Mouse (Mus musculus): Measurements from ENCODE around the gene Cd27. TPM values are rescaled to one million over a fixed set of nuclear protein-coding genes. Genes with fewer than 3 reads are reported as not detected.
A peak's percentile ranks its signal among the peaks of the same experiment; 100 is the strongest.

Cd27 gene
- polyA plus RNA-seq, 1 experiment from 2014 or later: 2.4 TPM

- no peaks in the 10 kb centered on the region for H3K27me3 ChIP-seq (replicated peaks; ENCODE audit: insufficient read depth, low read length)
- no peak for DNase-seq (ENCODE audit: low spot score)
- peaks cover 6% of the 10 kb centered on the region; the same call in 1 of the 2 replicates for H3K4me1 ChIP-seq (ENCODE audit: insufficient read depth, low read depth, low read length)
- H3K36me3 ChIP-seq (ENCODE audit: insufficient read depth, low read length): no peaks in the 10 kb centered on the region
- no peak overlapping the region for H3K9ac ChIP-seq (replicated peaks; ENCODE audit: low read depth)
- TF ChIP-seq CTCF (IDR thresholded peaks at IDR 0.05): no peak
- TF ChIP-seq EP300 (IDR thresholded peaks at IDR 0.05): no peak
- H3K4me2 ChIP-seq (replicated peaks; ENCODE audit: low read depth, low read length): no peak overlapping the region
- H3K9me3 ChIP-seq (ENCODE audit: low read length): no peaks in the 10 kb centered on the region
- H3K4me3 ChIP-seq (ENCODE audit: low read depth, low read length): no peak overlapping the region
- no peak overlapping the region for H3K27ac ChIP-seq (ENCODE audit: low read length)
- no peak for ATAC-seq
- WGBS: 40% methylated on average over 6 of the region's 7 CpGs
Observed at GRCm38 (mm10) chr6:125193390-125193789, 43.4 kb downstream of the Cd27 start.

- no peaks in the 10 kb centered on the region for H3K9me3 ChIP-seq (ENCODE audit: low read length)
- H3K4me2 ChIP-seq (replicated peaks; ENCODE audit: low read depth, low read length): peak overlapping the region; percentile 74
- ATAC-seq (no peak), DNase-seq (ENCODE audit: low spot score) (no peak)
- H3K9ac ChIP-seq (replicated peaks; ENCODE audit: low read depth): peak overlapping the region; percentile 64
- 23% methylated on average over 5 of the region's 5 CpGs for WGBS
- H3K27ac ChIP-seq (ENCODE audit: low read length): peak overlapping the region; percentile 98
- H3K27me3 ChIP-seq (replicated peaks; ENCODE audit: insufficient read depth, low read length): no peaks in the 10 kb centered on the region
- peaks cover 6% of the 10 kb centered on the region; the same call in 1 of the 2 replicates for H3K4me1 ChIP-seq (ENCODE audit: insufficient read depth, low read depth, low read length)
- H3K36me3 ChIP-seq (ENCODE audit: insufficient read depth, low read length): no peaks in the 10 kb centered on the region
- no peak for TF ChIP-seq EP300 (IDR thresholded peaks at IDR 0.05)
- TF ChIP-seq CTCF (IDR thresholded peaks at IDR 0.05): no peak
- H3K4me3 ChIP-seq (ENCODE audit: low read depth, low read length): peak overlapping the region; percentile 84
Observed at GRCm38 (mm10) chr6:125192841-125193240, 44.0 kb downstream of the Cd27 start.

- Histone ChIP-seq H3K27ac (ENCODE audit: low read length) (peak overlapping the region; percentile 98), H3K4me3 (ENCODE audit: low read depth, low read length) (peak overlapping the region; percentile 84), H3K27me3 (replicated peaks; ENCODE audit: insufficient read depth, low read length) (no peaks in the 10 kb centered on the region), H3K4me1 (ENCODE audit: insufficient read depth, low read depth, low read length) (peaks cover 6% of the 10 kb centered on the region; the same call in 1 of the 2 replicates), H3K9ac (replicated peaks; ENCODE audit: low read depth) (peak overlapping the region; percentile 64), H3K36me3 (ENCODE audit: insufficient read depth, low read length) (no peaks in the 10 kb centered on the region), H3K4me2 (replicated peaks; ENCODE audit: low read depth, low read length) (peak overlapping the region; percentile 74), H3K9me3 (ENCODE audit: low read length) (no peaks in the 10 kb centered on the region)
- DNase-seq (ENCODE audit: low spot score) (peak; percentile 97), ATAC-seq (peak; percentile 95)
- under 1% methylated on average over 34 of the region's 34 CpGs for WGBS
- TF ChIP-seq EP300 (IDR thresholded peaks at IDR 0.05) (no peak), CTCF (IDR thresholded peaks at IDR 0.05) (no peak)
Observed at GRCm38 (mm10) chr6:125192016-125192714, 44.6 kb downstream of the Cd27 start.

- Histone ChIP-seq H3K4me2 (replicated peaks; ENCODE audit: low read depth, low read length) (peak within 1 kb of the TSS; percentile 74), H3K9me3 (ENCODE audit: low read length) (no peaks in the 10 kb centered on the region), H3K9ac (replicated peaks; ENCODE audit: low read depth) (peak within 1 kb of the TSS; percentile 64), H3K4me3 (ENCODE audit: low read depth, low read length) (peak within 1 kb of the TSS; percentile 84), H3K27ac (ENCODE audit: low read length) (peak within 1 kb of the TSS; percentile 98), H3K4me1 (ENCODE audit: insufficient read depth, low read depth, low read length) (peaks cover 6% of the 10 kb centered on the region; the same call in 1 of the 2 replicates), H3K36me3 (ENCODE audit: insufficient read depth, low read length) (no peaks in the 10 kb centered on the region), H3K27me3 (replicated peaks; ENCODE audit: insufficient read depth, low read length) (no peaks in the 10 kb centered on the region)
- no peak; the same call in 1 of the 2 replicates for TF ChIP-seq CTCF (IDR thresholded peaks at IDR 0.05)
- no peak for TF ChIP-seq EP300 (IDR thresholded peaks at IDR 0.05)
- ATAC-seq: peak; percentile 97
- peak; percentile 98 for DNase-seq (ENCODE audit: low spot score)
- WGBS: 2% methylated on average over 54 of the region's 54 CpGs
Observed at GRCm38 (mm10) chr6:125191332-125192015, 45.3 kb downstream of the Cd27 start, which contains the start of the genes Ncapd2 and Mrpl51. Gene Ncapd2 (minus strand): TSS chr6:125191701. Gene Mrpl51 (plus strand): TSS chr6:125191801.

- TF ChIP-seq EP300 (IDR thresholded peaks at IDR 0.05) (no peak), CTCF (IDR thresholded peaks at IDR 0.05) (no peak)
- H3K4me2 ChIP-seq (replicated peaks; ENCODE audit: low read depth, low read length): peak overlapping the region; percentile 74
- no peak for ATAC-seq
- no peaks in the 10 kb centered on the region for H3K27me3 ChIP-seq (replicated peaks; ENCODE audit: insufficient read depth, low read length)
- peaks cover 6% of the 10 kb centered on the region; the same call in 1 of the 2 replicates for H3K4me1 ChIP-seq (ENCODE audit: insufficient read depth, low read depth, low read length)
- no peak for DNase-seq (ENCODE audit: low spot score)
- H3K9ac ChIP-seq (replicated peaks; ENCODE audit: low read depth): no peak overlapping the region
- no peaks in the 10 kb centered on the region for H3K36me3 ChIP-seq (ENCODE audit: insufficient read depth, low read length)
- peak overlapping the region; percentile 84; the same call in 1 of the 2 replicates for H3K4me3 ChIP-seq (ENCODE audit: low read depth, low read length)
- no peak overlapping the region for H3K27ac ChIP-seq (ENCODE audit: low read length)
- H3K9me3 ChIP-seq (ENCODE audit: low read length): no peaks in the 10 kb centered on the region
Observed at GRCm38 (mm10) chr6:125190816-125191215, 46.0 kb downstream of the Cd27 start.

GRCm38 (mm10) chr6:125186203-125186602 is 50.6 kb downstream of the Cd27 start:
- Histone ChIP-seq H3K27me3 (replicated peaks; ENCODE audit: insufficient read depth, low read length) (no peaks in the 10 kb centered on the region), H3K4me1 (ENCODE audit: insufficient read depth, low read depth, low read length) (no peaks in the 10 kb centered on the region), H3K36me3 (ENCODE audit: insufficient read depth, low read length) (no peaks in the 10 kb centered on the region), H3K4me3 (ENCODE audit: low read depth, low read length) (no peak overlapping the region), H3K9me3 (ENCODE audit: low read length) (no peaks in the 10 kb centered on the region), H3K9ac (replicated peaks; ENCODE audit: low read depth) (no peak overlapping the region), H3K4me2 (replicated peaks; ENCODE audit: low read depth, low read length) (no peak overlapping the region), H3K27ac (ENCODE audit: low read length) (no peak overlapping the region)
- DNase-seq (ENCODE audit: low spot score) (no peak), ATAC-seq (no peak)
- TF ChIP-seq EP300 (IDR thresholded peaks at IDR 0.05) (no peak), CTCF (IDR thresholded peaks at IDR 0.05) (no peak)
- 94% methylated on average over 10 of the region's 10 CpGs for WGBS

Small RNAs within 50 kb of the gene (microRNA-seq; reads per million reads assigned to microRNA genes)
- gene Mir3098 (not detected), gene Mir8113 (not detected)

Other genes with a start within 250 kb of the Cd27 start
- gene Pianp, start 240.3 kb downstream of the Cd27 start, polyA plus RNA-seq (2015; fragmentation: Nextera tagmentation; extraction: Ambion mirVana): 0.29 and 0.35 TPM in 2 replicates
- gene Zfp384, start 227.9 kb downstream of the Cd27 start, polyA plus RNA-seq (2015; fragmentation: Nextera tagmentation; extraction: Ambion mirVana): 8.6 and 9.9 TPM in 2 replicates
- 100 and 104 TPM in 2 replicates for gene Ing4, start 197.2 kb downstream of the Cd27 start, polyA plus RNA-seq (2015; fragmentation: Nextera tagmentation; extraction: Ambion mirVana)
- gene Acrbp, start 187.3 kb downstream of the Cd27 start, polyA plus RNA-seq (2015; fragmentation: Nextera tagmentation; extraction: Ambion mirVana): 4.1 and 4.4 TPM in 2 replicates
- gene Lpar5, start 169.1 kb downstream of the Cd27 start, polyA plus RNA-seq (2015; fragmentation: Nextera tagmentation; extraction: Ambion mirVana): 0.19 and 0.44 TPM in 2 replicates
- 53.5 and 59.8 TPM in 2 replicates for gene Chd4, start 141.0 kb downstream of the Cd27 start, polyA plus RNA-seq (2015; fragmentation: Nextera tagmentation; extraction: Ambion mirVana)
- 16.9 and 17.7 TPM in 2 replicates for gene Nop2, start 105.1 kb downstream of the Cd27 start, polyA plus RNA-seq (2015; fragmentation: Nextera tagmentation; extraction: Ambion mirVana)
- gene Iffo1, start 91.8 kb downstream of the Cd27 start, polyA plus RNA-seq (2015; fragmentation: Nextera tagmentation; extraction: Ambion mirVana): 7.1 and 8.3 TPM in 2 replicates
- 381 and 429 TPM in 2 replicates for gene Gapdh, start 70.5 kb downstream of the Cd27 start, polyA plus RNA-seq (2015; fragmentation: Nextera tagmentation; extraction: Ambion mirVana)
- 5.9 and 7.9 TPM in 2 replicates for gene Ncapd2, start 45.3 kb downstream of the Cd27 start, polyA plus RNA-seq (2015; fragmentation: Nextera tagmentation; extraction: Ambion mirVana)
- 151 and 154 TPM in 2 replicates for gene Mrpl51, start 45.2 kb downstream of the Cd27 start, polyA plus RNA-seq (2015; fragmentation: Nextera tagmentation; extraction: Ambion mirVana)
- 3.0 and 3.5 TPM in 2 replicates for gene Vamp1, start 21.5 kb downstream of the Cd27 start, polyA plus RNA-seq (2015; fragmentation: Nextera tagmentation; extraction: Ambion mirVana)
- 14.2 and 16.9 TPM in 2 replicates for gene Tapbpl, start 5.2 kb downstream of the Cd27 start, polyA plus RNA-seq (2015; fragmentation: Nextera tagmentation; extraction: Ambion mirVana)
- not detected in 2 replicates for gene Tuba3a, start 49.0 kb upstream of the Cd27 start, polyA plus RNA-seq (2015; fragmentation: Nextera tagmentation; extraction: Ambion mirVana)
- gene Ltbr, start 76.9 kb upstream of the Cd27 start, polyA plus RNA-seq (2015; fragmentation: Nextera tagmentation; extraction: Ambion mirVana): 96.7 and 100 TPM in 2 replicates
- 106 and 123 TPM in 2 replicates for gene Scnn1a, start 83.6 kb upstream of the Cd27 start, polyA plus RNA-seq (2015; fragmentation: Nextera tagmentation; extraction: Ambion mirVana)
- gene Tnfrsf1a, start 112.4 kb upstream of the Cd27 start, polyA plus RNA-seq (2015; fragmentation: Nextera tagmentation; extraction: Ambion mirVana): 107 and 108 TPM in 2 replicates
- gene Plekhg6, start 143.8 kb upstream of the Cd27 start, polyA plus RNA-seq (2015; fragmentation: Nextera tagmentation; extraction: Ambion mirVana): 0.50 and 0.82 TPM in 2 replicates